Mouse (Mus musculus): ENCODE measurements around the gene Kcna1. TPM values are rescaled to one million over a fixed set of nuclear protein-coding genes. Genes with fewer than 3 reads are reported as not detected.

Kcna1 gene
- polyA plus RNA-seq, 1 experiment from 2014 or later: 2.5 TPM

- no peaks in the 10 kb centered on the region for H3K36me3 ChIP-seq
- H3K9me3 ChIP-seq (replicated peaks): no peaks in the 10 kb centered on the region
- H3K4me3 ChIP-seq: peak overlapping the region; percentile 65
- peaks cover 96% of the 10 kb centered on the region for H3K27me3 ChIP-seq (ENCODE audit: low read depth, poor library complexity, severe bottlenecking)
- peaks cover 54% of the 10 kb centered on the region for H3K4me1 ChIP-seq
- under 1% methylated on average over 25 of the region's 25 CpGs for WGBS
- no peak overlapping the region; the same call in 1 of the 2 replicates for H3K27ac ChIP-seq (replicated peaks)
- peak; percentile 31 for DNase-seq (ENCODE audit: low spot score)
Measured at GRCm38 (mm10) chr6:126643341-126644055, 2.7 kb downstream of the Kcna1 start.

- Histone ChIP-seq H3K4me3 (peak overlapping the region; percentile 65), H3K36me3 (no peaks in the 10 kb centered on the region), H3K27ac (replicated peaks) (no peak overlapping the region; the same call in 1 of the 2 replicates), H3K27me3 (ENCODE audit: low read depth, poor library complexity, severe bottlenecking) (peaks cover 90% of the 10 kb centered on the region), H3K9me3 (replicated peaks) (no peaks in the 10 kb centered on the region), H3K4me1 (peaks cover 54% of the 10 kb centered on the region)
- 2% methylated on average over 36 of the region's 36 CpGs for WGBS
- peak; percentile 59 for DNase-seq (ENCODE audit: low spot score)
Measured at GRCm38 (mm10) chr6:126642856-126643321, 3.3 kb downstream of the Kcna1 start.

- Histone ChIP-seq H3K27ac (replicated peaks) (no peak overlapping the region), H3K27me3 (ENCODE audit: low read depth, poor library complexity, severe bottlenecking) (no peaks in the 10 kb centered on the region), H3K36me3 (no peaks in the 10 kb centered on the region), H3K9me3 (replicated peaks) (no peaks in the 10 kb centered on the region), H3K4me1 (no peaks in the 10 kb centered on the region), H3K4me3 (no peak overlapping the region)
- no peak for DNase-seq (ENCODE audit: low spot score)
- WGBS: 90% methylated on average over 7 of the region's 7 CpGs
Measured at GRCm38 (mm10) chr6:126628451-126628850, 17.7 kb downstream of the Kcna1 start.

GRCm38 (mm10) chr6:126618455-126618854, 27.7 kb downstream of the Kcna1 start:
- no peaks in the 10 kb centered on the region for H3K27me3 ChIP-seq (ENCODE audit: low read depth, poor library complexity, severe bottlenecking)
- DNase-seq (ENCODE audit: low spot score): no peak
- H3K4me3 ChIP-seq: no peak overlapping the region
- H3K36me3 ChIP-seq: no peaks in the 10 kb centered on the region
- H3K4me1 ChIP-seq: no peaks in the 10 kb centered on the region
- no peak overlapping the region for H3K27ac ChIP-seq (replicated peaks)
- 86% methylated on average over 4 of the region's 4 CpGs for WGBS
- H3K9me3 ChIP-seq (replicated peaks): no peaks in the 10 kb centered on the region

- Histone ChIP-seq H3K4me1 (no peaks in the 10 kb centered on the region), H3K27me3 (ENCODE audit: low read depth, poor library complexity, severe bottlenecking) (no peaks in the 10 kb centered on the region), H3K9me3 (replicated peaks) (no peaks in the 10 kb centered on the region), H3K4me3 (no peak overlapping the region), H3K27ac (replicated peaks) (no peak overlapping the region), H3K36me3 (no peaks in the 10 kb centered on the region)
- no peak for DNase-seq (ENCODE audit: low spot score)
- 73% methylated on average over 4 of the region's 4 CpGs for WGBS
Measured at GRCm38 (mm10) chr6:126610746-126611145, 35.4 kb downstream of the Kcna1 start.

- no peaks in the 10 kb centered on the region for H3K9me3 ChIP-seq (replicated peaks)
- no peak overlapping the region for H3K4me3 ChIP-seq
- no peaks in the 10 kb centered on the region for H3K27me3 ChIP-seq (ENCODE audit: low read depth, poor library complexity, severe bottlenecking)
- no peak overlapping the region for H3K27ac ChIP-seq (replicated peaks)
- no peak for DNase-seq (ENCODE audit: low spot score)
- WGBS: 75% methylated on average over 17 of the region's 17 CpGs
- no peaks in the 10 kb centered on the region for H3K4me1 ChIP-seq
- no peaks in the 10 kb centered on the region for H3K36me3 ChIP-seq
Measured at GRCm38 (mm10) chr6:126609193-126609947, 36.8 kb downstream of the Kcna1 start.

GRCm38 (mm10) chr6:126601843-126602326, 44.3 kb downstream of the Kcna1 start:
- 93% methylated on average over 13 of the region's 13 CpGs for WGBS
- Histone ChIP-seq H3K27me3 (ENCODE audit: low read depth, poor library complexity, severe bottlenecking) (peaks cover 6% of the 10 kb centered on the region; the same call in 1 of the 2 replicates), H3K4me3 (no peak overlapping the region), H3K36me3 (no peaks in the 10 kb centered on the region), H3K9me3 (replicated peaks) (no peaks in the 10 kb centered on the region), H3K4me1 (no peaks in the 10 kb centered on the region), H3K27ac (replicated peaks) (no peak overlapping the region)
- no peak for DNase-seq (ENCODE audit: low spot score)

GRCm38 (mm10) chr6:126599201-126599995, 46.8 kb downstream of the Kcna1 start:
- H3K4me3 ChIP-seq: no peak overlapping the region
- 86% methylated on average over 3 of the region's 3 CpGs for WGBS
- H3K9me3 ChIP-seq (replicated peaks): no peaks in the 10 kb centered on the region
- H3K27me3 ChIP-seq (ENCODE audit: low read depth, poor library complexity, severe bottlenecking): peaks cover 9% of the 10 kb centered on the region; the same call in 1 of the 2 replicates
- H3K36me3 ChIP-seq: no peaks in the 10 kb centered on the region
- H3K27ac ChIP-seq (replicated peaks): no peak overlapping the region
- H3K4me1 ChIP-seq: peaks cover 11% of the 10 kb centered on the region
- DNase-seq (ENCODE audit: low spot score): no peak

GRCm38 (mm10) chr6:126597741-126598140, 48.4 kb downstream of the Kcna1 start:
- DNase-seq (ENCODE audit: low spot score): no peak

GRCm38 (mm10) chr6:126595805-126596629, 50.2 kb downstream of the Kcna1 start:
- Histone ChIP-seq H3K36me3 (no peaks in the 10 kb centered on the region), H3K4me3 (no peak overlapping the region), H3K27me3 (ENCODE audit: low read depth, poor library complexity, severe bottlenecking) (peaks cover 9% of the 10 kb centered on the region; the same call in 1 of the 2 replicates), H3K27ac (replicated peaks) (no peak overlapping the region), H3K9me3 (replicated peaks) (no peaks in the 10 kb centered on the region), H3K4me1 (peaks cover 12% of the 10 kb centered on the region)
- DNase-seq (ENCODE audit: low spot score): no peak
- 84% methylated on average over 18 of the region's 18 CpGs for WGBS

More at GRCm38 (mm10) chr6:126597741-126598140, 48.4 kb downstream of the Kcna1 start:
- H3K36me3 ChIP-seq: no peaks in the 10 kb centered on the region
- H3K4me3 ChIP-seq: no peak overlapping the region
- WGBS: 93% methylated on average over 4 of the region's 4 CpGs
- peaks cover 9% of the 10 kb centered on the region; the same call in 1 of the 2 replicates for H3K27me3 ChIP-seq (ENCODE audit: low read depth, poor library complexity, severe bottlenecking)
- H3K27ac ChIP-seq (replicated peaks): no peak overlapping the region
- no peaks in the 10 kb centered on the region for H3K9me3 ChIP-seq (replicated peaks)
- H3K4me1 ChIP-seq: peaks cover 12% of the 10 kb centered on the region

- no peak overlapping the region for H3K4me3 ChIP-seq
- H3K27me3 ChIP-seq (ENCODE audit: low read depth, poor library complexity, severe bottlenecking): peaks cover 9% of the 10 kb centered on the region; the same call in 1 of the 2 replicates
- H3K9me3 ChIP-seq (replicated peaks): no peaks in the 10 kb centered on the region
- H3K4me1 ChIP-seq: peaks cover 12% of the 10 kb centered on the region
- no peak overlapping the region for H3K27ac ChIP-seq (replicated peaks)
- no peak for DNase-seq (ENCODE audit: low spot score)
- H3K36me3 ChIP-seq: no peaks in the 10 kb centered on the region
- 40% methylated on average over 5 of the region's 5 CpGs for WGBS
Measured at GRCm38 (mm10) chr6:126595130-126595529, 51.1 kb downstream of the Kcna1 start.

All from midbrain, embryonic 10.5 days (tissue).